Mouse (Mus musculus) gonadal fat pad, adult 2 months (tissue): ENCODE data around the gene Rnf212. TPM values are rescaled to one million over a fixed set of nuclear protein-coding genes. Genes with fewer than 3 reads are reported as not detected.

ENCODE experiments used
- polyA plus RNA-seq: library from polyadenylated mRNA; depleted of rRNA; stranded (reverse); fragments of >200 nt; gene quantifications from 2 replicates; pipeline ENCODE4 v1.2.3, GENCODE M21; 2012; rRNA removed

The Rnf212 gene
- polyA plus RNA-seq, 1 experiment: not detected

Other genes with a start within 250 kb of the Rnf212 start
- 0.13 and 0.20 TPM in 2 replicates for gene Cplx1, start 225.0 kb downstream of the Rnf212 start, polyA plus RNA-seq
- gene Gak, start 145.2 kb downstream of the Rnf212 start, polyA plus RNA-seq: 75.0 and 80.5 TPM in 2 replicates
- gene Tmem175, start 145.2 kb downstream of the Rnf212 start, polyA plus RNA-seq: 51.2 and 55.5 TPM in 2 replicates
- gene Idua, start 114.7 kb downstream of the Rnf212 start, polyA plus RNA-seq: 19.6 and 28.3 TPM in 2 replicates
- gene Dgkq, start 105.3 kb downstream of the Rnf212 start, polyA plus RNA-seq: 20.8 and 22.1 TPM in 2 replicates
- 0.25 and 0.26 TPM in 2 replicates for gene Slc26a1, start 99.4 kb downstream of the Rnf212 start, polyA plus RNA-seq
- gene Fgfrl1, start 82.6 kb downstream of the Rnf212 start, polyA plus RNA-seq: 189 and 225 TPM in 2 replicates
- gene Tmed11, start 20.4 kb upstream of the Rnf212 start, polyA plus RNA-seq: not detected in 2 replicates
- gene Vmn2r8, start 33.9 kb upstream of the Rnf212 start, polyA plus RNA-seq: not detected in 2 replicates
- gene Vmn2r9, start 77.6 kb upstream of the Rnf212 start, polyA plus RNA-seq: not detected in 2 replicates
- not detected in 2 replicates for gene Vmn2r10, start 231.5 kb upstream of the Rnf212 start, polyA plus RNA-seq